Mouse (Mus musculus) liver, embryonic 14.5 days (tissue): ENCODE results near the gene Gprc5a. TPM values are rescaled to one million over a fixed set of nuclear protein-coding genes. Genes with fewer than 3 reads are reported as not detected.

Source experiments
- ATAC-seq: fragments of 200-750 bp; cut with Nextera tagmentation; 2 replicates; pipeline ENCODE4 v1.8.0; 2017; ENCODE audit warnings: moderate number of reproducible peaks, mild to moderate bottlenecking, moderate library complexity; ENCODE audit not compliant: insufficient read depth
- DNase-seq, 3 experiments: peaks; one replicate each; pipeline ENCODE4 v3.0.0-alpha.2; 2012 to 2013; ENCODE audit warnings: low read depth in 3 of 3, low spot score in 3 of 3
- H3K27ac ChIP-seq: fragments of 300-500 bp; sonication (generic); 2 replicates; pipeline ENCODE4 v1.5.1; 2014; ENCODE audit warnings: moderate library complexity, mild to moderate bottlenecking, control low read depth, inconsistent platforms
- H3K27me3 ChIP-seq: fragments of 300-500 bp; sonication (generic); 2 replicates; pipeline ENCODE4 v1.6.1; 2014; ENCODE audit warnings: mild to moderate bottlenecking, low read length, moderate library complexity; ENCODE audit not compliant: control insufficient read depth, insufficient read depth
- H3K36me3 ChIP-seq: fragments of 300-500 bp; sonication (generic); replicated peaks from 2 replicates; pipeline ENCODE4 v1.6.1; 2014; ENCODE audit warnings: low read depth; ENCODE audit not compliant: control insufficient read depth, insufficient read depth
- H3K4me1 ChIP-seq, 2 experiments: fragments of 200-500 bp in 1 of 2; fragments of 300-500 bp in 1 of 2; sonication (generic) in 1 of 2; replicated peaks; 2 replicates each; pipeline ENCODE4 v1.6.1; 2012 to 2014; ENCODE audit warnings: antibody characterized with exemption in 1 of 2, inconsistent platforms in 1 of 2, low read length in 1 of 2; ENCODE audit not compliant: control insufficient read depth in 2 of 2, insufficient read depth in 2 of 2
- H3K4me2 ChIP-seq: fragments of 300-500 bp; sonication (generic); 2 replicates; pipeline ENCODE4 v1.6.1; 2014; ENCODE audit warnings: low read depth, mild to moderate bottlenecking, control low read depth, moderate library complexity
- H3K4me3 ChIP-seq, 2 experiments: fragments of 200-500 bp in 1 of 2; fragments of 300-500 bp in 1 of 2; sonication (generic) in 1 of 2; 2 replicates each; pipeline ENCODE4 v1.5.1; 2012 to 2014; ENCODE audit warnings: low read depth in 2 of 2, low read length in 2 of 2, mild to moderate bottlenecking in 2 of 2, control low read depth in 1 of 2, inconsistent platforms in 1 of 2, moderate library complexity in 1 of 2; ENCODE audit not compliant: insufficient read depth in 1 of 2
- H3K9ac ChIP-seq: fragments of 300-500 bp; sonication (generic); replicated peaks from 2 replicates; pipeline ENCODE4 v1.6.1; 2014; ENCODE audit warnings: mild to moderate bottlenecking, control low read depth, moderate library complexity
- H3K9me3 ChIP-seq: fragments of 300-500 bp; sonication (generic); 2 replicates; pipeline ENCODE4 v1.6.1; 2016; ENCODE audit warnings: low read length, mixed read lengths; ENCODE audit not compliant: control insufficient read depth
- CTCF ChIP-seq: IDR thresholded peaks from 2 replicates; pipeline ENCODE4 v1.5.1; 2016; ENCODE audit warnings: antibody characterized with exemption, low read depth, control low read depth
- EP300 ChIP-seq: IDR thresholded peaks from 2 replicates; pipeline ENCODE4 v1.6.1; 2016; ENCODE audit warnings: antibody characterized with exemption, low read depth
- WGBS: fragments of 180-500 bp; shearing (Covaris S2); extraction: QIAGEN DNeasy Blood & Tissue Kit; methylation state at CpG from one replicate; pipeline ENCODE4 v1.1.7; 2014; ENCODE audit not compliant: insufficient replicate concordance; 5-methylcytosine and 5-hydroxymethylcytosine counted together
- polyA plus RNA-seq, 2 experiments: library from polyadenylated mRNA; depleted of rRNA in 1 of 2; stranded (reverse) in 1 of 2; unstranded in 1 of 2; fragments of >200 nt; fragmentation: Nextera tagmentation in 1 of 2; extraction: Ambion mirVana in 1 of 2; gene quantifications; 2 replicates each; pipeline versions ENCODE4 v1.2.1 to v1.2.3; 2012 to 2014

Gene Gprc5a
- polyA plus RNA-seq, 2 experiments: 0.15 to 0.25 TPM

GRCm38 (mm10) chr6:135040275-135040871, 25.1 kb upstream of the Gprc5a start:
- H3K27me3 ChIP-seq: peaks cover 13% of the 10 kb centered on the region

GRCm38 (mm10) chr6:135041930-135042329, 23.5 kb upstream of the Gprc5a start:
- H3K4me3 ChIP-seq: no peak overlapping the region
- TF ChIP-seq EP300 (no peak), CTCF (no peak)
- H3K9me3 ChIP-seq: no peaks in the 10 kb centered on the region
- no peaks in the 10 kb centered on the region for H3K4me1 ChIP-seq
- peaks cover 13% of the 10 kb centered on the region for H3K27me3 ChIP-seq
- no peak overlapping the region for H3K9ac ChIP-seq
- no peaks in the 10 kb centered on the region for H3K36me3 ChIP-seq
- H3K4me2 ChIP-seq: no peak overlapping the region
- DNase-seq (no peak), ATAC-seq (no peak)
- WGBS: 69% methylated on average over 3 of the region's 3 CpGs
- no peak overlapping the region for H3K27ac ChIP-seq

More at GRCm38 (mm10) chr6:135040275-135040871, 25.1 kb upstream of the Gprc5a start:
- WGBS: 7% methylated on average over 21 of the region's 21 CpGs
- no peak for DNase-seq
- Histone ChIP-seq H3K9me3 (no peaks in the 10 kb centered on the region), H3K36me3 (no peaks in the 10 kb centered on the region), H3K4me3 (no peak overlapping the region), H3K9ac (no peak overlapping the region), H3K4me2 (no peak overlapping the region), H3K4me1 (no peaks in the 10 kb centered on the region), H3K27ac (no peak overlapping the region)
- TF ChIP-seq EP300 (no peak), CTCF (no peak)
- no peak for ATAC-seq

GRCm38 (mm10) chr6:135047276-135047675, 18.2 kb upstream of the Gprc5a start:
- H3K4me2 ChIP-seq: no peak overlapping the region
- H3K4me3 ChIP-seq: no peak overlapping the region
- H3K9me3 ChIP-seq: no peaks in the 10 kb centered on the region
- H3K27me3 ChIP-seq: no peaks in the 10 kb centered on the region
- no peak for ATAC-seq
- H3K36me3 ChIP-seq: no peaks in the 10 kb centered on the region
- TF ChIP-seq EP300 (no peak), CTCF (no peak)
- DNase-seq: no peak
- no peak overlapping the region for H3K9ac ChIP-seq
- 39% methylated on average over 9 of the region's 9 CpGs for whole genome bisulfite sequencing
- H3K4me1 ChIP-seq: no peaks in the 10 kb centered on the region
- H3K27ac ChIP-seq: no peak overlapping the region

GRCm38 (mm10) chr6:135048509-135048908, 16.9 kb upstream of the Gprc5a start:
- WGBS: 60% methylated on average over 6 of the region's 6 CpGs
- ATAC-seq: no peak

GRCm38 (mm10) chr6:135048956-135049355, 16.5 kb upstream of the Gprc5a start:
- no peak for ATAC-seq
- TF ChIP-seq EP300: no peak
- no peak for TF ChIP-seq CTCF
- Histone ChIP-seq H3K9me3 (no peaks in the 10 kb centered on the region), H3K36me3 (no peaks in the 10 kb centered on the region), H3K27me3 (no peaks in the 10 kb centered on the region), H3K4me3 (no peak overlapping the region), H3K4me1 (no peaks in the 10 kb centered on the region), H3K4me2 (no peak overlapping the region), H3K27ac (no peak overlapping the region), H3K9ac (no peak overlapping the region)
- no peak for DNase-seq
- WGBS: 70% methylated on average over 16 of the region's 16 CpGs

More at GRCm38 (mm10) chr6:135048509-135048908, 16.9 kb upstream of the Gprc5a start:
- no peaks in the 10 kb centered on the region for H3K4me1 ChIP-seq
- H3K4me3 ChIP-seq: no peak overlapping the region
- DNase-seq: no peak
- no peaks in the 10 kb centered on the region for H3K36me3 ChIP-seq
- H3K9ac ChIP-seq: no peak overlapping the region
- H3K9me3 ChIP-seq: no peaks in the 10 kb centered on the region
- no peak overlapping the region for H3K4me2 ChIP-seq
- H3K27ac ChIP-seq: no peak overlapping the region
- TF ChIP-seq EP300 (no peak), CTCF (no peak)
- no peaks in the 10 kb centered on the region for H3K27me3 ChIP-seq
